Mouse (Mus musculus) heart, adult 2 months (tissue): ENCODE measurements around the gene Slc25a21. TPM values are rescaled to one million over a fixed set of nuclear protein-coding genes. Genes with fewer than 3 reads are reported as not detected.

Experiments
- DNase-seq, 2 experiments: peaks; one replicate each; pipeline ENCODE4 v3.0.0; 2021
- H3K27ac ChIP-seq: fragments of 200-600 bp; 2 replicates; pipeline ENCODE4 v1.8.1; 2022
- H3K27me3 ChIP-seq: fragments of 200-500 bp; 2 replicates; pipeline ENCODE4 v1.6.1; 2012; ENCODE audit warnings: mild to moderate bottlenecking, low read length, inconsistent platforms, mixed read lengths; ENCODE audit not compliant: control insufficient read depth, insufficient read depth
- H3K36me3 ChIP-seq: fragments of 200-500 bp; 2 replicates; pipeline ENCODE4 v1.6.1; 2012; ENCODE audit warnings: low read length, inconsistent platforms; ENCODE audit not compliant: control insufficient read depth, insufficient read depth
- H3K4me1 ChIP-seq: fragments of 200-500 bp; 2 replicates; pipeline ENCODE4 v1.6.1; 2011; ENCODE audit warnings: low read length; ENCODE audit not compliant: control insufficient read depth, insufficient read depth
- H3K4me3 ChIP-seq: fragments of 200-600 bp; 2 replicates; pipeline ENCODE4 v1.8.1; 2022
- H3K79me2 ChIP-seq: fragments of 200-500 bp; replicated peaks from 2 replicates; pipeline ENCODE4 v1.6.1; 2012; ENCODE audit warnings: mild to moderate bottlenecking, inconsistent platforms, low read length, moderate library complexity, mixed read lengths; ENCODE audit not compliant: control insufficient read depth, insufficient read depth
- H3K9ac ChIP-seq: fragments of 200-500 bp; 2 replicates; pipeline ENCODE4 v1.6.1; 2012; ENCODE audit warnings: low read depth, mild to moderate bottlenecking, control low read depth, inconsistent platforms, low read length, mixed read lengths
- CTCF ChIP-seq: fragments of 200-600 bp; IDR thresholded peaks from 2 replicates; pipeline ENCODE4 v1.8.1; 2022; ENCODE audit warnings: antibody characterized with exemption, mild to moderate bottlenecking, moderate library complexity
- EP300 ChIP-seq: fragments of 200-500 bp; IDR thresholded peaks from 2 replicates; pipeline ENCODE4 v1.6.1; 2011; ENCODE audit warnings: low read depth, low read length, control low read depth; ENCODE audit not compliant: insufficient read depth
- POLR2A ChIP-seq: fragments of 200-500 bp; IDR thresholded peaks from 2 replicates; pipeline ENCODE4 v1.6.1; 2011; ENCODE audit warnings: mild to moderate bottlenecking, low read depth, low read length, control low read depth; ENCODE audit not compliant: insufficient read depth
- WGBS: fragments of 180-500 bp; shearing (Covaris S2); methylation state at CpG from one replicate; pipeline ENCODE4 v1.1.7; 2018; 5-methylcytosine and 5-hydroxymethylcytosine counted together
- intact Hi-C: fragments of 180-260 bp; cut with DNase I; formaldehyde crosslinking; loops from one replicate; pipeline ENCODE4 v1.15.1; 2025
- polyA plus RNA-seq: library from polyadenylated mRNA; depleted of rRNA; stranded (reverse); fragments of >200 nt; gene quantifications from 2 replicates; pipeline ENCODE4 v1.2.3, GENCODE M21; 2012
- total RNA-seq, 2 experiments: library from RNA; stranded (reverse); gene quantifications; 2 replicates each; pipeline ENCODE4 v1.2.3; 2021

Slc25a21 gene
- total and polyA plus RNA-seq, 3 experiments = 0.06 to 0.66 (median 0.34) TPM

GRCm38 (mm10) chr12:56727631-56728030, 469.6 kb downstream of the Slc25a21 start:
- H3K79me2 ChIP-seq = no peaks in the 10 kb centered on the region
- no peak for DNase-seq
- no peaks in the 10 kb centered on the region for H3K36me3 ChIP-seq
- no peak overlapping the region for H3K4me3 ChIP-seq
- intact Hi-C loops = no loop called here
- H3K27me3 ChIP-seq = no peaks in the 10 kb centered on the region
- H3K27ac ChIP-seq = no peak overlapping the region
- 39% methylated on average over 4 of the region's 4 CpGs for WGBS
- H3K4me1 ChIP-seq = no peaks in the 10 kb centered on the region
- TF ChIP-seq EP300 = no peak
- H3K9ac ChIP-seq = no peak overlapping the region

- Histone ChIP-seq H3K9ac (no peak overlapping the region), H3K27ac (no peak overlapping the region), H3K79me2 (no peaks in the 10 kb centered on the region), H3K27me3 (0 out of 2 replicates have a peak, but pooled peaks cover 1% of the 10 kb centered on the region), H3K36me3 (no peaks in the 10 kb centered on the region), H3K4me3 (no peak overlapping the region), H3K4me1 (no peaks in the 10 kb centered on the region)
- TF ChIP-seq CTCF (no peak), POLR2A (no peak), EP300 (no peak)
- DNase-seq = no peak
- intact Hi-C loops = no loop called here
- WGBS = 48% methylated on average over 6 of the region's 6 CpGs
These were observed 478.6 kb downstream of the Slc25a21 start for GRCm38 (mm10) chr12:56718707-56719051.

GRCm38 (mm10) chr12:56717971-56718706, 479.1 kb downstream of the Slc25a21 start:
- 35% methylated on average over 14 of the region's 14 CpGs for WGBS
- no peaks in the 10 kb centered on the region for H3K36me3 ChIP-seq
- TF ChIP-seq CTCF (no peak), EP300 (no peak), POLR2A (no peak)

GRCm38 (mm10) chr12:56701004-56701403, 496.3 kb downstream of the Slc25a21 start:
- Histone ChIP-seq H3K27ac (no peak overlapping the region), H3K27me3 (peaks cover 25% of the 10 kb centered on the region), H3K36me3 (no peaks in the 10 kb centered on the region), H3K79me2 (no peaks in the 10 kb centered on the region), H3K4me1 (no peaks in the 10 kb centered on the region), H3K4me3 (no peak overlapping the region), H3K9ac (no peak overlapping the region)
- 19% methylated on average over 6 of the region's 6 CpGs for WGBS
- intact Hi-C loops = no loop called here
- TF ChIP-seq CTCF (no peak), EP300 (no peak)
- DNase-seq = no peak

More at GRCm38 (mm10) chr12:56717971-56718706, 479.1 kb downstream of the Slc25a21 start:
- Histone ChIP-seq H3K79me2 (no peaks in the 10 kb centered on the region), H3K27me3 (0 out of 2 replicates have a peak, but pooled peaks cover 1% of the 10 kb centered on the region), H3K27ac (no peak overlapping the region), H3K9ac (no peak overlapping the region), H3K4me1 (no peaks in the 10 kb centered on the region), H3K4me3 (no peak overlapping the region)
- DNase-seq = no peak
- intact Hi-C loops = no loop called here

- no peak for TF ChIP-seq EP300
- intact Hi-C loops = no loop called here
- 14% methylated on average over 44 of the region's 44 CpGs for WGBS
- H3K4me3 ChIP-seq = no peak overlapping the region
- no peaks in the 10 kb centered on the region for H3K4me1 ChIP-seq
- no peak overlapping the region for H3K9ac ChIP-seq
- no peaks in the 10 kb centered on the region for H3K79me2 ChIP-seq
- no peak for DNase-seq
- H3K27me3 ChIP-seq = peaks cover 30% of the 10 kb centered on the region
- H3K27ac ChIP-seq = no peak overlapping the region
- H3K36me3 ChIP-seq = no peaks in the 10 kb centered on the region
These were observed 497.1 kb downstream of the Slc25a21 start for GRCm38 (mm10) chr12:56699915-56700900.

GRCm38 (mm10) chr12:56699351-56699750, 497.9 kb downstream of the Slc25a21 start:
- Histone ChIP-seq H3K4me1 (no peaks in the 10 kb centered on the region), H3K36me3 (no peaks in the 10 kb centered on the region), H3K4me3 (no peak overlapping the region), H3K9ac (no peak overlapping the region), H3K27ac (no peak overlapping the region), H3K79me2 (no peaks in the 10 kb centered on the region), H3K27me3 (peaks cover 32% of the 10 kb centered on the region)
- 41% methylated on average over 3 of the region's 3 CpGs for WGBS
- no peak for DNase-seq
- TF ChIP-seq EP300 (no peak), CTCF (no peak), POLR2A (no peak)
- intact Hi-C loops = no loop called here
